Mouse (Mus musculus) kidney, postnatal 0 days (tissue): ENCODE results near the gene Itga2b. TPM values are rescaled to one million over a fixed set of nuclear protein-coding genes. Genes with fewer than 3 reads are reported as not detected.

ENCODE experiments used
- ATAC-seq: fragments of 200-750 bp; cut with Nextera tagmentation; replicated peaks from 2 replicates; pipeline ENCODE4 v1.8.0; 2017; ENCODE audit warnings: low read depth, moderate number of reproducible peaks, moderate TSS enrichment, moderate library complexity; ENCODE audit not compliant: low FRiP score
- DNase-seq: peaks from one replicate; pipeline ENCODE4 v3.0.0-alpha.2; 2016; ENCODE audit warnings: low spot score
- H3K27ac ChIP-seq: fragments of 300-500 bp; sonication (generic); 2 replicates; pipeline ENCODE4 v1.5.1; 2014; ENCODE audit warnings: mild to moderate bottlenecking
- H3K27me3 ChIP-seq: fragments of 300-500 bp; sonication (generic); 2 replicates; pipeline ENCODE4 v1.6.1; 2014; ENCODE audit warnings: low read length, mixed read lengths; ENCODE audit not compliant: insufficient read depth
- H3K36me3 ChIP-seq: fragments of 300-500 bp; sonication (generic); 2 replicates; pipeline ENCODE4 v1.6.1; 2014; ENCODE audit warnings: low read length, mixed read lengths; ENCODE audit not compliant: insufficient read depth
- H3K4me1 ChIP-seq: fragments of 300-500 bp; sonication (generic); replicated peaks from 2 replicates; pipeline ENCODE4 v1.6.1; 2014; ENCODE audit warnings: antibody characterized with exemption, low read length, mixed read lengths; ENCODE audit not compliant: insufficient read depth
- H3K4me2 ChIP-seq: fragments of 300-500 bp; sonication (generic); 2 replicates; pipeline ENCODE4 v1.6.1; 2014; ENCODE audit warnings: mild to moderate bottlenecking, low read length, moderate library complexity, mixed read lengths
- H3K4me3 ChIP-seq: fragments of 300-500 bp; sonication (generic); replicated peaks from 2 replicates; pipeline ENCODE4 v1.5.1; 2014; ENCODE audit warnings: low read depth, low read length
- H3K9ac ChIP-seq: fragments of 300-500 bp; sonication (generic); 2 replicates; pipeline ENCODE4 v1.6.1; 2014; ENCODE audit warnings: low read depth, low read length
- H3K9me3 ChIP-seq: fragments of 300-500 bp; sonication (generic); replicated peaks from 2 replicates; pipeline ENCODE4 v1.6.1; 2016; ENCODE audit warnings: low read length, inconsistent platforms, mixed read lengths
- CTCF ChIP-seq: IDR thresholded peaks from 2 replicates; pipeline ENCODE4 v1.5.1; 2016; ENCODE audit warnings: antibody characterized with exemption, low read depth, mild to moderate bottlenecking, moderate library complexity
- WGBS: fragments of 180-500 bp; shearing (Covaris S2); extraction: QIAGEN DNeasy Blood & Tissue Kit; methylation state at CpG from one replicate; pipeline ENCODE4 v1.1.7; 2014; 5-methylcytosine and 5-hydroxymethylcytosine counted together
- polyA plus RNA-seq: library from polyadenylated mRNA; unstranded; fragments of >200 nt; fragmentation: Nextera tagmentation; extraction: Ambion mirVana; gene quantifications from 2 replicates; pipeline ENCODE4 v1.2.1, GENCODE M21; 2015

Itga2b gene
- polyA plus RNA-seq, 1 experiment from 2014 or later, result 12.9 TPM

DNA sequence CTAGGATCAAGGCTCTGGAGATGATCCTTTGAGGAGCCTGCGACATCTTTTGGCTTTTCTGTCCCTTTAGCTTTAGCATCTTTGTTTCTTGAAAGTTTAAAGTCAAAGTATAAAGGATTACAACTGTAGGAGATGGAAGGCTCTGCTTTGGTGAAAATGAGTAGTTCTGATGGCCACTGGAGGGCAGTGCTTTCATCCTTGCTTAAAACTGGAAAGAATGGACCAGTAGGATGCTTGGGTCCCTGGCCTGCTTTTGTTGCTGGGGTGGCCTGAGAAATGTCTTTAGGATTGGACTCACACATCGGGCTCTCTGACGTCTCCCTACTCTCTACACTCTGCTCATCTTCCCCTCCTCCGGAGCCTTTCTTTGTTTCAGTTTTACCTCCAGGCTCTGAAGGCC, 11.0 kb upstream of the Itga2b start:
- Histone ChIP-seq H3K4me1 (no peaks in the 10 kb centered on the region), H3K27me3 (no peaks in the 10 kb centered on the region), H3K36me3 (peaks cover 46% of the 10 kb centered on the region), H3K4me2 (no peak overlapping the region), H3K9ac (no peak overlapping the region), H3K27ac (no peak overlapping the region), H3K4me3 (no peak overlapping the region), H3K9me3 (no peaks in the 10 kb centered on the region)
- TF ChIP-seq CTCF, result peak; percentile 63
- 95% methylated on average over 4 of the region's 4 CpGs for WGBS
- ATAC-seq, result no peak
- peak; percentile 19 for DNase-seq

DNA sequence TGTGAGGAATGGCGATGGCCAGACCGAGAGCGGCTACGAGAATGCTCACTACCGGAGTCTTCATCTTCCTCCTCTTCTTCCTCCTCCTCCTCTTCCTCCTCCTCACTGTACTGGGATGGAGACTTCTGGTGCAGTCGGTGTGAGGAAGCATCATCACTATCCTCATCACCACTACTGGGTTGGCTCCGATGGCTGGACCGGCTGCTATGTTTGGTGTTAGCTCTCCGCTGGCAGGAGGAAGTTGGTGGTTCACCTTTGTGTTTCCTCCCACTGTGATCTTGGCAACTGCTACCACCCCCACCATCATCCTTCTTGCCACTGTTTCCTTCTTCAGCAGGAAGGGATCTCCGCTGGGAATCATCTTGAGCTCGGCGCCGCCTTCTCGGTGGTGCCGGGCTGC, 10.2 kb upstream of the Itga2b start:
- ATAC-seq, result no peak
- no peak for DNase-seq
- Histone ChIP-seq H3K27me3 (no peaks in the 10 kb centered on the region), H3K4me3 (no peak overlapping the region), H3K4me1 (no peaks in the 10 kb centered on the region), H3K36me3 (peaks cover 46% of the 10 kb centered on the region), H3K4me2 (no peak overlapping the region), H3K9me3 (no peaks in the 10 kb centered on the region), H3K9ac (no peak overlapping the region), H3K27ac (no peak overlapping the region)
- TF ChIP-seq CTCF, result no peak
- WGBS, result 97% methylated on average over 15 of the region's 15 CpGs

DNA sequence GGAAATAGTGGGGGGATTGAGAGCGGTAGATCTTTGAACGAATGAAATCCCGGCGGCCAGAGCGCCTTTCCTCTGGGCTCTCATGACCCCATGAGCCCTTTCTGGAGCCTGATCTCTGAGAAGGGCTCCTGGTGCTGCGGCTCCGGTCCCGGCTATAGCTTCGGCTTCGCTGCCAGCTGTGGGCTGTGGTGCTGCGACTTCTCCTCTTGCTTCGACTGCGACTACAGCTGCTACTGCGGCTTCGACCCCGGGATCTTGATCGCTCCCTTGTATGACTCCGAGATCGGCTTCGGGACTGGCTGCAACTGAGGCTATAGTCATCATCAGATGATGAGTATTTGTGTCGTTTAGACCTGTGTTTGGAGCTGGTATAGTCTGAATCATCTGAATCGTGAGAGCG, 9.7 kb upstream of the Itga2b start:
- DNase-seq (no peak), ATAC-seq (no peak)
- Histone ChIP-seq H3K4me2 (no peak overlapping the region), H3K27ac (no peak overlapping the region), H3K4me3 (no peak overlapping the region), H3K27me3 (no peaks in the 10 kb centered on the region), H3K9ac (no peak overlapping the region), H3K36me3 (peaks cover 44% of the 10 kb centered on the region), H3K9me3 (no peaks in the 10 kb centered on the region), H3K4me1 (no peaks in the 10 kb centered on the region)
- WGBS, result 94% methylated on average over 23 of the region's 23 CpGs
- no peak for TF ChIP-seq CTCF

DNA sequence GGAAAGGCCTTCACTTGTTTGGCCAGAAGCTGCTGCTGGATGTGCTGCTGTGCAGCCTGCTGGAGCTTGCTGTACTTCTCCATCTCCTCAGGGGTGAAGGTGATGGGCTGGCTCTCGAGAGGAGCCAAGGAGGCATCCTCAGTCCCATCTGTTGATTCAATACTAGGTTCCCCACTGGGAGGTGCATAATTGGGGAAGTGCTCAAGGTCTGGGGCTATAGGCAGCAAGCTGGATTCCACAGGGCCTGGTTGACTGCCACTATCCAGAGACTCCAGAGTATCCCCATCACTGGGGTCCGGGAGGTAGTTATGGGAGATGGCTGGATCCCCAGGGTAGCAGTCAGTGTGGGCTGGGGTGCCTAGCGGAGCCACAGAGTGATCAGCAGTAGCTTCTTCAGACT, 8.7 kb upstream of the Itga2b start:
- no peak overlapping the region for H3K9ac ChIP-seq
- no peaks in the 10 kb centered on the region for H3K9me3 ChIP-seq
- no peaks in the 10 kb centered on the region for H3K27me3 ChIP-seq
- H3K4me2 ChIP-seq, result no peak overlapping the region
- no peak overlapping the region for H3K27ac ChIP-seq
- 94% methylated on average over 3 of the region's 3 CpGs for WGBS
- TF ChIP-seq CTCF, result no peak
- peaks cover 41% of the 10 kb centered on the region for H3K36me3 ChIP-seq
- no peak overlapping the region for H3K4me3 ChIP-seq
- DNase-seq (no peak), ATAC-seq (no peak)
- H3K4me1 ChIP-seq, result no peaks in the 10 kb centered on the region

DNA sequence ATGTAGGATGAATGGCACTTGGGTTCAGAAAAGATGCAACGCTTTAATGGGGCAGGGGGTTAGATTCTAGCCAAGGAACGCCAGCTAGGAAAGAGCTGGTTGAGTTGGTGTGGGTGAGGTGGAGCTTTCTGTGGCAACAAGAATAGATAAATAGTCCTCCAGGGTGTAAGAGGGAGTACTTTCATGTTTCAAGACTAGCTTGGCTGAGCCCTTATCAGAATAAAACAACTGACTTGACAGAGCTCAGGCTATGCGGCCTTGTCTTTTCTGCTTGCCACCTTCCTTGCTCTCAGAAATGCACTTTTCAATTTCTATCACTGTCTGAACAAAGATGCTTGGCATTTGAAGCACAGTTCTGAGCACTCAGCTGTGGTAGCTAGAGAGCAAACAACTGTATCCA, 5.1 kb upstream of the Itga2b start:
- Histone ChIP-seq H3K4me2 (no peak overlapping the region), H3K9ac (no peak overlapping the region), H3K4me3 (no peak overlapping the region), H3K4me1 (no peaks in the 10 kb centered on the region), H3K27me3 (no peaks in the 10 kb centered on the region), H3K9me3 (no peaks in the 10 kb centered on the region), H3K27ac (no peak overlapping the region), H3K36me3 (peaks cover 28% of the 10 kb centered on the region)
- no peak for DNase-seq
- no peak for TF ChIP-seq CTCF
- ATAC-seq, result no peak
- WGBS, result 97% methylated on average over 3 of the region's 3 CpGs

DNA sequence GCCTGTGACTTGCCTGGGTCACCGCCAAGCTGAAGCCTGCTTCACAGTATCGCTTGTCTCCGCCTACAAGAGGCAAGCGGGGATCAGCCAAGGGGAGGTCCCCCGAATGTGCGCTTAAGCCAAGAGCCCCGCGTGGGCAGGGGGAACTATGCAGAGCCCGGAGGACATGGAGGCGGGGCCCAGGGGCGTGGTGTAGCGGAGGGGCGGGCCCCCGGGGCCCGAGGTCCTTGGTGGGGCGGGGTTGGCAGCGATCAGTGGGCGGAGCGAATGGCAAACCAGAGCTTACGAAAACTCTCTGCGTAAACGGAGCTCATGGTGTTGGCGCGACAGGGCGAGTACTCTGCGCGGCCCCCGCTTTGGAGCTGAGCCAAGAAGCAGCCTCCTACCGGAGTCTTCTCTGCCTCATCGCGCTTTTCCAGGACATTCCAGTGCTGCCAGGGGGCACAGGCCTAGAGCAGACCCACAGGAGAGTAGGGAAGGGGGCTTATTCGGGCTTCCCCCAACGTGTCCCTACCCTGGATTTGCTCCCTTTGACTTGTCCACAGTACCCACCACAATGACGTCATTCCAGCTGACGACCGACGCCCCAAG, 2.8 kb downstream of the Itga2b start:
- TF ChIP-seq CTCF, result no peak
- H3K36me3 ChIP-seq, result no peaks in the 10 kb centered on the region
- peak overlapping the region; percentile 44; the same call in 1 of the 2 replicates for H3K27ac ChIP-seq
- H3K9me3 ChIP-seq, result no peaks in the 10 kb centered on the region
- peak; percentile 90 for ATAC-seq
- H3K9ac ChIP-seq, result peak overlapping the region; percentile 56; the same call in 1 of the 2 replicates
- peaks cover 17% of the 10 kb centered on the region for H3K4me1 ChIP-seq
- H3K27me3 ChIP-seq, result no peaks in the 10 kb centered on the region
- DNase-seq, result peak; percentile 98
- peak overlapping the region; percentile 41 for H3K4me3 ChIP-seq
- WGBS, result under 1% methylated on average over 37 of the region's 37 CpGs
- peak overlapping the region; percentile 86 for H3K4me2 ChIP-seq
